In genomic region chr1:180919686-180920085, GRCm38 (mm10) we compare ENCODE assay signal across 11 mouse cellular contexts. TPM values are rescaled to one million over a fixed set of nuclear protein-coding genes. Genes with fewer than 3 reads are reported as not detected.
DNase-seq lines count a peak whose midpoint lies in the region; ATAC-seq and TF ChIP-seq lines count a peak whose summit lies in the region.
"Had no signal": no experiment of that assay in that cellular context is flagged by ENCODE, and none has a peak within 500 bp of the region (broad histone marks: within the 10 kb centered on the region; RNA-seq: fewer than 3 reads in every experiment).

No protein-coding gene starts in this region.

- H3K9ac ChIP-seq in midbrain, embryonic 11.5 days (ENCODE audit: low read length) = no peak overlapping the region
- H3K9ac ChIP-seq: hindbrain, embryonic 15.5 days had no signal

- WGBS in midbrain, embryonic 11.5 days = 34% methylated on average over 8 of the region's 8 CpGs

- no peaks in the 10 kb centered on the region for H3K4me1 ChIP-seq in embryonic fibroblast, embryonic 13.5 days (ENCODE audit: control insufficient read depth, insufficient read depth, low read length)
- H3K4me1 ChIP-seq in midbrain, embryonic 11.5 days (ENCODE audit: control insufficient read depth, insufficient read depth, low read length) = no peaks in the 10 kb centered on the region
- H3K4me1 ChIP-seq: hindbrain, embryonic 15.5 days had no signal

- peak; percentile 69 for TF ChIP-seq CTCF in layer of hippocampus, adult 2 months (conservative IDR thresholded peaks at IDR 0.05)
- 0 out of 2 replicates have a peak, but pooled peaks have one; percentile 40 for TF ChIP-seq CTCF in embryonic fibroblast, embryonic 13.5 days (IDR thresholded peaks at IDR 0.05; ENCODE audit: borderline replicate concordance, insufficient read depth, low read length)

- TF ChIP-seq POLR2A in embryonic fibroblast, embryonic 13.5 days (IDR thresholded peaks at IDR 0.05; ENCODE audit: low read depth, low read length) = no peak

- no peak for ATAC-seq in midbrain, embryonic 11.5 days (ENCODE audit: low FRiP score)

- no peaks in the 10 kb centered on the region for H3K27me3 ChIP-seq in midbrain, embryonic 11.5 days (ENCODE audit: control insufficient read depth, insufficient read depth, low read length)
- H3K27me3 ChIP-seq: hindbrain, embryonic 15.5 days had no signal

- no peaks in the 10 kb centered on the region for H3K36me3 ChIP-seq in midbrain, embryonic 11.5 days (ENCODE audit: control insufficient read depth, insufficient read depth, low read length)
- H3K36me3 ChIP-seq: hindbrain, embryonic 15.5 days had no signal

- H3K4me3 ChIP-seq in layer of hippocampus, adult 2 months = no peak overlapping the region
- H3K4me3 ChIP-seq in embryonic fibroblast, embryonic 13.5 days (ENCODE audit: insufficient read depth, low read length) = no peak overlapping the region
- H3K4me3 ChIP-seq in midbrain, embryonic 11.5 days (ENCODE audit: low read depth, low read length) = no peak overlapping the region
- H3K4me3 ChIP-seq: hindbrain, embryonic 15.5 days had no signal

- no peak overlapping the region for H3K4me2 ChIP-seq in midbrain, embryonic 11.5 days
- H3K4me2 ChIP-seq: hindbrain, embryonic 15.5 days had no signal

- H3K9me3 ChIP-seq in midbrain, embryonic 11.5 days (ENCODE audit: control insufficient read depth, low read length) = no peaks in the 10 kb centered on the region
- H3K9me3 ChIP-seq: hindbrain, embryonic 15.5 days had no signal

- H3K27ac ChIP-seq in layer of hippocampus, adult 2 months = no peak overlapping the region
- H3K27ac ChIP-seq in embryonic fibroblast, embryonic 13.5 days (ENCODE audit: insufficient read depth, low read length) = no peak overlapping the region
- no peak overlapping the region for H3K27ac ChIP-seq in midbrain, embryonic 11.5 days (ENCODE audit: low read depth, low read length)
- H3K27ac ChIP-seq: hindbrain, embryonic 15.5 days had no signal

- no peak for DNase-seq in layer of hippocampus, adult 2 months (ENCODE audit: low spot score in 2 of 2)
- no peak for DNase-seq in layer of hippocampus, adult 18-20 months (ENCODE audit: low spot score in 2 of 2)
- peak; percentile 58 for DNase-seq in WW6 (ENCODE audit: low read depth, low spot score)
- DNase-seq in retina, embryonic 14.5 days (ENCODE audit: low spot score) = peak; percentile 55
- DNase-seq in layer of hippocampus, adult 8-10 months (ENCODE audit: low spot score in 2 of 2) = no peak
- DNase-seq in frontal cortex, postnatal 10 days (ENCODE audit: low spot score in 2 of 2) = no peak
- no peak for DNase-seq in midbrain, embryonic 11.5 days (ENCODE audit: low spot score, missing footprints)
- DNase-seq: cerebellum, postnatal 36 days; thymus, adult 18-20 months had no signal

RNA-seq across cellular contexts. Expression of gene Lefty1, which starts 15.1 kb away (rescaled TPM):
- 10 to 100 TPM; 11.4 to 12.9 TPM for total RNA-seq in layer of hippocampus, adult 2 months (2021)
- 10 to 100 TPM in 1 of 2 experiments, 1 to 10 TPM in 1; 8.5 to 15.2 TPM for total RNA-seq in layer of hippocampus, adult 18-20 months (2021)
- polyA plus RNA-seq in embryonic fibroblast, embryonic 13.5 days (2011; ENCODE audit: insufficient read length, low read depth, missing spikeins) = 2.5 and 2.7 TPM in 2 replicates
- 1 to 10 TPM; 6.6 to 8.4 (median 7.8) TPM for total RNA-seq in layer of hippocampus, adult 8-10 months (2022)
- 0.51 and 1.1 TPM in 2 replicates for polyA plus RNA-seq in midbrain, embryonic 11.5 days (2014; fragmentation: Nextera tagmentation; extraction: Ambion mirVana)

RNA-seq across cellular contexts. Expression of gene Pycr2, which starts 15.6 kb away (rescaled TPM):
- 10 to 100 TPM; 42.9 to 44.9 TPM for total RNA-seq in layer of hippocampus, adult 2 months (2021)
- 10 to 100 TPM; 44.0 to 44.1 TPM for total RNA-seq in layer of hippocampus, adult 18-20 months (2021)
- 21.2 and 26.0 TPM in 2 replicates for polyA plus RNA-seq in embryonic fibroblast, embryonic 13.5 days (2011; ENCODE audit: insufficient read length, low read depth, missing spikeins)
- 10 to 100 TPM; 36.2 to 39.7 (median 39.3) TPM for total RNA-seq in layer of hippocampus, adult 8-10 months (2022)
- polyA plus RNA-seq in midbrain, embryonic 11.5 days (2014; fragmentation: Nextera tagmentation; extraction: Ambion mirVana) = 85.4 and 97.9 TPM in 2 replicates

RNA-seq across cellular contexts. Expression of gene Tmem63a, which starts 22.5 kb away (rescaled TPM):
- total RNA-seq in layer of hippocampus, adult 2 months (2021) = 10 to 100 TPM; 20.4 to 23.8 TPM
- total RNA-seq in layer of hippocampus, adult 18-20 months (2021) = 10 to 100 TPM; 27.0 to 28.3 TPM
- 44.4 and 45.2 TPM in 2 replicates for polyA plus RNA-seq in embryonic fibroblast, embryonic 13.5 days (2011; ENCODE audit: insufficient read length, low read depth, missing spikeins)
- 10 to 100 TPM; 25.6 to 39.3 (median 29.1) TPM for total RNA-seq in layer of hippocampus, adult 8-10 months (2022)
- polyA plus RNA-seq in midbrain, embryonic 11.5 days (2014; fragmentation: Nextera tagmentation; extraction: Ambion mirVana) = 2.4 and 2.5 TPM in 2 replicates

RNA-seq across cellular contexts. Expression of gene Lefty2, which starts 26.8 kb away (rescaled TPM):
- total RNA-seq in layer of hippocampus, adult 2 months (2021) = 1 to 10 TPM; 1.4 to 2.0 TPM
- 1 to 10 TPM; 1.3 to 2.3 TPM for total RNA-seq in layer of hippocampus, adult 18-20 months (2021)
- not detected in 2 replicates for polyA plus RNA-seq in embryonic fibroblast, embryonic 13.5 days (2011; ENCODE audit: insufficient read length, low read depth, missing spikeins)
- 1 to 10 TPM in 2 of 4 experiments, under 1 TPM in 2; 0.68 to 3.4 (median 1.7) TPM for total RNA-seq in layer of hippocampus, adult 8-10 months (2022)
- polyA plus RNA-seq in midbrain, embryonic 11.5 days (2014; fragmentation: Nextera tagmentation; extraction: Ambion mirVana) = not detected in 2 replicates

Comparison
In these comparisons a context has a peak if more than half of its experiments do, and no peak if none do; other contexts are left out.
1. DNase-seq: peak in WW6 (single experiment) and retina, embryonic 14.5 days (single experiment); none in layer of hippocampus, adult 2 months (0 of 2), layer of hippocampus, adult 18-20 months (0 of 2), layer of hippocampus, adult 8-10 months (0 of 2), frontal cortex, postnatal 10 days (0 of 2) and midbrain, embryonic 11.5 days (single experiment).